Comparison of ENCODE assay signal across 9 mouse cellular contexts in the genomic region with DNA sequence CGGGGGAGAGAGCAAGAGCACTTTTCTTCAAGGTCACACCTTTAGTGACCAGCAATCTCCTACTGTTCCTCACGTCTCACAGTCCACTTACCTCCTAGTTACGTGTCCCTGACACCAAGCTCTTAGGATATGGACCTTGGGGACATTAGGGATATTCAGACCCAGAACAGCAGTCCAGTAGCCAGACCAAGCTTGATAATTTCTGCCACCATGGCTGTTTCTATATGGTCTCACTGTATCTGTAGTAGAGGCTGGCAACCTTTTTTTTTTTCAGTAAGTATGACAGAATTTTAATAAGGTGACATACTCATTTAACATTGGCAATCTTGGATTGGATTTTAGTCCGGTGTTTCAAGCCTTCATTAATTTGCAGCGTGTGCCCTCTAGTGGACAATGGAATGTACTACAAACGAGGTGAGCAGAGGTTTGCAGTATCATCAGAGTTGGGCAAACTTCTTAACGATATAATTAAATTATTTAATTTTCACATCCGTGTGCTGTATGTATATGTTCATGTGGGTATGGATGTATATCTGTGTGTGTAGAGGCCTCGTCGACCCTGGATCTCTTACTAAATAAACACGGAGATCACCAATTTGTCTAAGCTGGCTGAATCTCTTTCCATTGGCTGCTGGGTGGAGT. TPM values are rescaled to one million over a fixed set of nuclear protein-coding genes. Genes with fewer than 3 reads are reported as not detected.
DNase-seq lines count a peak whose midpoint lies in the region; ATAC-seq and TF ChIP-seq lines count a peak whose summit lies in the region.
"Had no signal": no experiment of that assay in that cellular context is flagged by ENCODE, and none has a peak within 500 bp of the region (broad histone marks: within the 10 kb centered on the region; RNA-seq: fewer than 3 reads in every experiment).

No protein-coding gene starts in this region.

- 11% methylated on average over 11 of the region's 11 CpGs for WGBS in kidney, adult 2 months
- WGBS in midbrain, embryonic 14.5 days: 17% methylated on average over 11 of the region's 11 CpGs

- peak; percentile 62 for DNase-seq in kidney, adult 2 months
- no peak for DNase-seq in kidney, adult 11 months
- peak; percentile 79 for DNase-seq in NIH3T3 (ENCODE audit: low read depth)
- DNase-seq in embryo, embryonic 10 days (ENCODE audit: low spot score): peak; percentile 76
- DNase-seq in heart, postnatal 4 days: peak; percentile 60
- peak; percentile 30 to 59 for DNase-seq in left cerebral cortex, postnatal 10 days (ENCODE audit: extremely low spot score in 1 of 2, low spot score in 2 of 2)
- DNase-seq in midbrain, embryonic 14.5 days: peak; percentile 86
- DNase-seq in thymus, postnatal 4 days: peak; percentile 40

- 0 out of 2 replicates have a peak overlapping the region, but pooled peaks have one; percentile 5 for H3K4me2 ChIP-seq in midbrain, embryonic 14.5 days (ENCODE audit: low read length)
- H3K4me2 ChIP-seq: liver, embryonic 15.5 days had no signal

- H3K27me3 ChIP-seq in kidney, adult 2 months (replicated peaks; ENCODE audit: control insufficient read depth, insufficient read depth, low read length): no peaks in the 10 kb centered on the region
- no peaks in the 10 kb centered on the region for H3K27me3 ChIP-seq in midbrain, embryonic 14.5 days (ENCODE audit: control insufficient read depth, insufficient read depth, low read length)
- H3K27me3 ChIP-seq: liver, embryonic 15.5 days had no signal

- no peak overlapping the region for H3K4me3 ChIP-seq in kidney, adult 2 months (ENCODE audit: insufficient read depth, low read depth, low read length)
- H3K4me3 ChIP-seq in midbrain, embryonic 14.5 days (replicated peaks; ENCODE audit: low read depth, low read length): no peak overlapping the region
- H3K4me3 ChIP-seq: liver, embryonic 15.5 days had no signal

- peak; percentile 25; the same call in 1 of the 2 replicates for TF ChIP-seq CTCF in kidney, adult 2 months (conservative IDR thresholded peaks at IDR 0.05; ENCODE audit: insufficient read depth, insufficient read length, low read depth, low read length)

- H3K9ac ChIP-seq in midbrain, embryonic 14.5 days (replicated peaks; ENCODE audit: low read length): no peak overlapping the region
- H3K9ac ChIP-seq: liver, embryonic 15.5 days had no signal

- peaks cover 3% of the 10 kb centered on the region; the same call in 1 of the 2 replicates for H3K4me1 ChIP-seq in kidney, adult 2 months (ENCODE audit: control insufficient read depth, insufficient read depth, low read length)
- no peaks in the 10 kb centered on the region for H3K4me1 ChIP-seq in midbrain, embryonic 14.5 days (ENCODE audit: control insufficient read depth, insufficient read depth, low read length)
- H3K4me1 ChIP-seq: liver, embryonic 15.5 days had no signal

- intact Hi-C loops in left cerebral cortex, postnatal 10 days (cut with DNase I): loop anchor here (2.0 kb wide), 1 partner anchor 188 kb away; no protein-coding TSS in a partner anchor

- no peaks in the 10 kb centered on the region for H3K9me3 ChIP-seq in midbrain, embryonic 14.5 days (ENCODE audit: control insufficient read depth, low read length)
- H3K9me3 ChIP-seq: liver, embryonic 15.5 days had no signal

- no peak for TF ChIP-seq POLR2A in kidney, adult 2 months (IDR thresholded peaks at IDR 0.05; ENCODE audit: low read depth, low read length)

- ATAC-seq in midbrain, embryonic 14.5 days (ENCODE audit: low FRiP score, low TSS enrichment): peak; percentile 46; the same call in 1 of the 2 replicates

- no peaks in the 10 kb centered on the region for H3K36me3 ChIP-seq in kidney, adult 2 months (ENCODE audit: control insufficient read depth, insufficient read depth, low read length)
- H3K36me3 ChIP-seq in midbrain, embryonic 14.5 days (ENCODE audit: control insufficient read depth, insufficient read depth, low read length): no peaks in the 10 kb centered on the region
- H3K36me3 ChIP-seq: liver, embryonic 15.5 days had no signal

- no peak overlapping the region for H3K27ac ChIP-seq in kidney, adult 2 months (ENCODE audit: insufficient read depth, low read depth, low read length)
- no peak overlapping the region for H3K27ac ChIP-seq in midbrain, embryonic 14.5 days (replicated peaks; ENCODE audit: low read depth, low read length)
- H3K27ac ChIP-seq: liver, embryonic 15.5 days had no signal

RNA-seq across cellular contexts. Expression of a gene that starts 17.1 kb away (rescaled TPM):
- 0.61 and 0.79 TPM in 2 replicates for polyA plus RNA-seq in kidney, adult 2 months (2012; rRNA removed)
- total RNA-seq in heart, postnatal 4 days (2021): not detected
- total RNA-seq in left cerebral cortex, postnatal 10 days (2021): 100 to 1,000 TPM; 118 TPM
- polyA plus RNA-seq in midbrain, embryonic 14.5 days (2014; fragmentation: Nextera tagmentation; extraction: Ambion mirVana): 146 and 152 TPM in 2 replicates
- polyA plus RNA-seq: liver, embryonic 15.5 days had no signal

RNA-seq across cellular contexts. Expression of a gene that starts 54.2 kb away (rescaled TPM):
- not detected in 2 replicates for polyA plus RNA-seq in kidney, adult 2 months (2012; rRNA removed)
- not detected for total RNA-seq in heart, postnatal 4 days (2021)
- total RNA-seq in left cerebral cortex, postnatal 10 days (2021): not detected
- not detected in 2 replicates for polyA plus RNA-seq in midbrain, embryonic 14.5 days (2014; fragmentation: Nextera tagmentation; extraction: Ambion mirVana)
- polyA plus RNA-seq: liver, embryonic 15.5 days had no signal

Comparison
In these comparisons a context has a peak if more than half of its experiments do, and no peak if none do; other contexts are left out.
1. RNA of a gene that starts 17.1 kb away (total RNA-seq): 118 TPM in left cerebral cortex, postnatal 10 days; not detected in heart, postnatal 4 days; every median in the first group is over 100 times any median in the second.